Mouse (Mus musculus): ENCODE data around the gene Ficd. TPM values are rescaled to one million over a fixed set of nuclear protein-coding genes. Genes with fewer than 3 reads are reported as not detected.
"Not testable (repeated sequence)": the region's sequence is repeated elsewhere in the genome, so short reads cannot be mapped to it uniquely, and the experiment has no call there.

Gene Ficd
- polyA plus RNA-seq, 1 experiment from 2014 or later = 7.0 TPM

DNA sequence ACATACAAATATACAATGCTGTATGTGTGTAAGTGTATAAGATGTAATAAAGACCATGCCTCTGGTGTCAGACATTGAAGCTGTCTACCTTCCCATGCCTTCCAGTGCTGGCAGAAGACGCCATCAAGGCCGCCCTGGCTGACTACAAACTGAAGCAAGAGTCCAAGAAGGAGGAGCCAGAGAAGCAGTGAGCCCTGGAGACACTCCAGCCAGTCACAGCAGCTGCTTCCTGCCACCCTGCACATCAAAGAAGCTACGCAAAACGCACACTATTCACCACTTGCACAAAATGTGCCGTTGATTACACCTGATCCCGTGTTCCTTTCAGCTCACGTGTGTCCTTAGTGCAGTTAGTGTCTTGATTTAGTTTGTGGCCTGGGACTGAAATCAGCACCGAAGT lies 42.1 kb downstream of the Ficd start:
- DNase-seq (ENCODE audit: low spot score) = not testable (repeated sequence)

DNA sequence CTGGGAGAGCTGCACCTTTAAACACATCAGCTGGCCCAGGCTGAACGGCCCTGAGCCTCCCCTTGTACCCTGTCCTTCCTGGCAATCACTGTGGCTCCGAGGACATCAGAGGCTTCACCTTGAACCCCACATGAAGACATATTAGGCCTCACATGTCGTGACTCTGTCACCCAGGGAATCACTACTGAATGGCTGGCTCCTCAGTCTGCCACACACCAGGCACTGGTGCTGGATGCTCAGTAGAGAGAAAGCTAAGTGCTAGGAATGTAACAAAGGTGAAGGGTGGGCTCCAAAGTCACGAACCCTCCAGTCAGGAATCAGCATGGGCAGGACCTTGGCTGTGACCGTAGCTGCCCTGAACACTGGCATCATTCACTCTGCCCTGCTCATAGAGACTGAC lies 44.0 kb downstream of the Ficd start:
- H3K4me3 ChIP-seq (replicated peaks; ENCODE audit: low read length) = no peak overlapping the region
- DNase-seq (ENCODE audit: low spot score) (no peak), ATAC-seq (ENCODE audit: low FRiP score) (no peak)
- no peaks in the 10 kb centered on the region; the same call in 1 of the 2 replicates for H3K27me3 ChIP-seq (ENCODE audit: control insufficient read depth, insufficient read depth, low read length)
- no peak overlapping the region for H3K4me2 ChIP-seq (replicated peaks)
- H3K36me3 ChIP-seq (replicated peaks; ENCODE audit: control insufficient read depth, insufficient read depth) = peaks cover 38% of the 10 kb centered on the region
- WGBS = 72% methylated on average over 5 of the region's 5 CpGs
- no peak overlapping the region for H3K9ac ChIP-seq
- H3K9me3 ChIP-seq (ENCODE audit: control insufficient read depth, low read length) = no peaks in the 10 kb centered on the region
- no peaks in the 10 kb centered on the region for H3K4me1 ChIP-seq (replicated peaks; ENCODE audit: control insufficient read depth, insufficient read depth, low read length)
- no peak overlapping the region for H3K27ac ChIP-seq

More for the DNA sequence above, 42.1 kb downstream of the Ficd start:
- H3K36me3 ChIP-seq (replicated peaks; ENCODE audit: control insufficient read depth, insufficient read depth) = peaks cover 40% of the 10 kb centered on the region
- WGBS = 93% methylated on average over 8 of the region's 8 CpGs
- not testable (repeated sequence) for ATAC-seq (ENCODE audit: low FRiP score); H3K9ac ChIP-seq; H3K4me3 ChIP-seq (replicated peaks; ENCODE audit: low read length); H3K9me3 ChIP-seq (ENCODE audit: control insufficient read depth, low read length); H3K27ac ChIP-seq; H3K27me3 ChIP-seq (ENCODE audit: control insufficient read depth, insufficient read depth, low read length); H3K4me2 ChIP-seq (replicated peaks); H3K4me1 ChIP-seq (replicated peaks; ENCODE audit: control insufficient read depth, insufficient read depth, low read length)

DNA sequence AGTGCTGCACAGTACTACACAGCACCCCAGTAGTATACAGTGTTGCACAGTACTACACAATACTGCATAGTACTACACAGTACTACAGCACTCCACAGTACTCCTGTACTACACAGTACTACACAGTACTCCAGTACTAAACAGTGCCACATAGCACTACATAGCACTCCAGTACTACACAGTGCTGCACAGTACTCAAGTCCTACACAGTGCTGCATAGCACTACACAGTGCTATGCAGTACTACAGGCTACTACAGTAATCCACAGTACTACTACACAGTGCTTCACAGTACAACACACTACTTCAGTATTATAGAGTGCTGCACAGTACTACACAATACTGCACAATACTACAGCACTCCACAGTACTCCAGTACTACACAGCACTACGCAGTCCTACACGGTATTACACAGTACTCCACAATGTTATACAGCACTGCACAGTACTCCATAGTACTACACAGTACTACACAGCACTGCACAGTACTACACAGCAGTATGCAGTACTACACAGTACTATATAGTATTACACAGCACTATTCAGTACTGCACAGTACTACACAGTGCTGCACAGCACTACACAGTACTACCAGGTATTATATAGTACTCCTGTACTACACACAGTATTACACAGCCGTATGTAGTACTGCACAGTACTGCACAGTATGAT lies 44.6 kb downstream of the Ficd start:
- H3K9me3 ChIP-seq (ENCODE audit: control insufficient read depth, low read length) = no peaks in the 10 kb centered on the region
- 0 out of 2 replicates have a peak, but pooled peaks have one; percentile 27 for ATAC-seq (ENCODE audit: low FRiP score)
- no peaks in the 10 kb centered on the region; the same call in 1 of the 2 replicates for H3K27me3 ChIP-seq (ENCODE audit: control insufficient read depth, insufficient read depth, low read length)
- peaks cover 32% of the 10 kb centered on the region for H3K36me3 ChIP-seq (replicated peaks; ENCODE audit: control insufficient read depth, insufficient read depth)
- H3K4me1 ChIP-seq (replicated peaks; ENCODE audit: control insufficient read depth, insufficient read depth, low read length) = no peaks in the 10 kb centered on the region
- no peak overlapping the region for H3K9ac ChIP-seq
- no peak for DNase-seq (ENCODE audit: low spot score)
- WGBS = 96% methylated on average over 3 of the region's 3 CpGs
- H3K27ac ChIP-seq = no peak overlapping the region
- H3K4me2 ChIP-seq (replicated peaks) = no peak overlapping the region
- no peak overlapping the region for H3K4me3 ChIP-seq (replicated peaks; ENCODE audit: low read length)

DNA sequence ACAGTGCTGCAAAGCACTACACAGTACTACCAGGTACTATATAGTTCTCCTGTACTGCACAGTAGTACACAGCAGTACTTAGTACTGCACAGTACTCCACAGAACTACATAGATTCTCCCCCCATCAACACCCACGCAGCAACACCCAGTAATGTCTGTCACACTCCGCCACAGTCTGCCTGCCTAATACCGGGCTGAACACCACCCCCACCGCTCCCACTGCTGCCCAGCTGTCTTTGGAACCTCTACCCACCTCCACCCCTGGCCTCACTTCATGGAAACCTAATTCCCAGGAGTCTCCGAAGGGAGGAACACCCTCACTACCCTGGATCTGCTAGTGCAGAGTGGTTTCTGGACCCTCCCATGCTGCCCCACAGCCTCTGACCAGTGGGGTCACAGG lies 45.2 kb downstream of the Ficd start:
- WGBS = 90% methylated on average over 5 of the region's 5 CpGs
- Histone ChIP-seq H3K4me2 (replicated peaks) (no peak overlapping the region), H3K27me3 (ENCODE audit: control insufficient read depth, insufficient read depth, low read length) (no peaks in the 10 kb centered on the region; the same call in 1 of the 2 replicates), H3K9ac (no peak overlapping the region), H3K36me3 (replicated peaks; ENCODE audit: control insufficient read depth, insufficient read depth) (peaks cover 27% of the 10 kb centered on the region), H3K27ac (no peak overlapping the region), H3K4me3 (replicated peaks; ENCODE audit: low read length) (no peak overlapping the region), H3K9me3 (ENCODE audit: control insufficient read depth, low read length) (no peaks in the 10 kb centered on the region), H3K4me1 (replicated peaks; ENCODE audit: control insufficient read depth, insufficient read depth, low read length) (no peaks in the 10 kb centered on the region)
- ATAC-seq (ENCODE audit: low FRiP score) = no peak
- no peak for DNase-seq (ENCODE audit: low spot score)

DNA sequence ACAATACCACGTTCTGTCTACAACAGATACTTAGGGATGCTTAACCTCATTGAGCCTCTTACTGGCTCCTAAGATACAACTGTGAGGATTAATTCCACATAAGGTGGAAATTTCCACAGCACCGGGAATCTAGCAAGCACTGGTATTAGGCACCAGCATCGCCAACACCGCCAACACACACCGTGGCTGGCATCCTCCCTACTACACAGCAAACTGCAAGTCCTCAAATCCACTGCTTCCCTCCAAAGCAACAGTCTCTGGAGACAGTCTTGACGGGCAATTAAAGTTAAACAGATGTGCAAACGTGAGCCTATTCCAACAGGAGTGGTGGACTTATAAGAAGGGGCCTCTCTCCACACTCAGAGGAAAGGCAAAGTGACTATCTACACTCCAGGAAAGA lies 45.7 kb downstream of the Ficd start:
- WGBS = 86% methylated on average over 7 of the region's 7 CpGs
- Histone ChIP-seq H3K4me2 (replicated peaks) (no peak overlapping the region), H3K27me3 (ENCODE audit: control insufficient read depth, insufficient read depth, low read length) (no peaks in the 10 kb centered on the region; the same call in 1 of the 2 replicates), H3K4me3 (replicated peaks; ENCODE audit: low read length) (no peak overlapping the region), H3K9me3 (ENCODE audit: control insufficient read depth, low read length) (no peaks in the 10 kb centered on the region), H3K36me3 (replicated peaks; ENCODE audit: control insufficient read depth, insufficient read depth) (peaks cover 22% of the 10 kb centered on the region), H3K4me1 (replicated peaks; ENCODE audit: control insufficient read depth, insufficient read depth, low read length) (no peaks in the 10 kb centered on the region), H3K9ac (no peak overlapping the region), H3K27ac (no peak overlapping the region)
- ATAC-seq (ENCODE audit: low FRiP score) (no peak), DNase-seq (ENCODE audit: low spot score) (no peak)

DNA sequence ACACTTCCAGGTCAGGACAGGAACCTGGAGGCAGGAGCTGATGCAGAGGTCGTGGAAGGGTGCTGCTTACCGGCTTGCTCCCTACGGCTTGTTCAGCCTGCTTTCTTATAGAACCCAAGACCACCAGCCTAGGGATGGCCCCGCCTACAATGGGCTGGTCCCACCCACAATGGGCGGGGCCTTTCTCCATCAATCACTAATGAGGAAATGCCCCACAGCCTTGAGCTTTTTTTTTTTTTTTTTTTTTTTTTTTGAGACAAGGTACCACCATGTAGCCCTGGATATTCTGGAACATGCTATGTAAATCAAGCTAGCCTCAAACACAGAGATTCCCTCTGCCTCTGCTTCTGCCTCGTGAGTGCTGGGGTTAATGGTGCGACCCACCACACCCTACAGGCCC lies 46.3 kb downstream of the Ficd start:
- Histone ChIP-seq H3K36me3 (replicated peaks; ENCODE audit: control insufficient read depth, insufficient read depth) (peaks cover 16% of the 10 kb centered on the region), H3K4me2 (replicated peaks) (no peak overlapping the region), H3K27ac (no peak overlapping the region), H3K9ac (no peak overlapping the region), H3K9me3 (ENCODE audit: control insufficient read depth, low read length) (no peaks in the 10 kb centered on the region), H3K4me1 (replicated peaks; ENCODE audit: control insufficient read depth, insufficient read depth, low read length) (no peaks in the 10 kb centered on the region), H3K4me3 (replicated peaks; ENCODE audit: low read length) (no peak overlapping the region), H3K27me3 (ENCODE audit: control insufficient read depth, insufficient read depth, low read length) (no peaks in the 10 kb centered on the region; the same call in 1 of the 2 replicates)
- 81% methylated on average over 7 of the region's 7 CpGs for whole genome bisulfite sequencing
- ATAC-seq (ENCODE audit: low FRiP score) = no peak
- no peak for DNase-seq (ENCODE audit: low spot score)

DNA sequence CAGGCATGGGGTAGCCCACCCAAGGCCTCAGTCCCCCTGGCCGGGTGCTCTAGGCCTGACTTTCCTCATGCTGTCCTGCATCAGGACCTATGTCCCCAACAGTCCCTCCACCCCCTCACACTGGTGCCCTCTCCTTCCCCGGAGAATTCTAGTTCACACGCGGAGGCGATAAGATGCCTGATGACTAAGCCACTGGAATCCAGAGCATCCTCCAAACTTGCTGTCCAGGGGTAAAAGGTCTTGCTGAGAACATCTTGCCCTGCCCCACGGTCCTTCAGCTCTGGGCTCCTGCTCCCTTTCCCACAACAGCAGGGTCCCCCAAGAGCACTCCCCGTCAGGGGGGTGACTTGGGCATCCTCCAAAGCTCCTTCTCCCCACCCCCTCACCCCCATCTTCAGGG lies 47.0 kb downstream of the Ficd start:
- Histone ChIP-seq H3K9ac (no peak overlapping the region), H3K9me3 (ENCODE audit: control insufficient read depth, low read length) (no peaks in the 10 kb centered on the region), H3K4me2 (replicated peaks) (no peak overlapping the region), H3K27ac (no peak overlapping the region), H3K4me3 (replicated peaks; ENCODE audit: low read length) (no peak overlapping the region), H3K36me3 (replicated peaks; ENCODE audit: control insufficient read depth, insufficient read depth) (peaks cover 10% of the 10 kb centered on the region), H3K4me1 (replicated peaks; ENCODE audit: control insufficient read depth, insufficient read depth, low read length) (no peaks in the 10 kb centered on the region), H3K27me3 (ENCODE audit: control insufficient read depth, insufficient read depth, low read length) (no peaks in the 10 kb centered on the region; the same call in 1 of the 2 replicates)
- ATAC-seq (ENCODE audit: low FRiP score) = no peak
- WGBS = 91% methylated on average over 7 of the region's 7 CpGs
- DNase-seq (ENCODE audit: low spot score) = no peak

DNA sequence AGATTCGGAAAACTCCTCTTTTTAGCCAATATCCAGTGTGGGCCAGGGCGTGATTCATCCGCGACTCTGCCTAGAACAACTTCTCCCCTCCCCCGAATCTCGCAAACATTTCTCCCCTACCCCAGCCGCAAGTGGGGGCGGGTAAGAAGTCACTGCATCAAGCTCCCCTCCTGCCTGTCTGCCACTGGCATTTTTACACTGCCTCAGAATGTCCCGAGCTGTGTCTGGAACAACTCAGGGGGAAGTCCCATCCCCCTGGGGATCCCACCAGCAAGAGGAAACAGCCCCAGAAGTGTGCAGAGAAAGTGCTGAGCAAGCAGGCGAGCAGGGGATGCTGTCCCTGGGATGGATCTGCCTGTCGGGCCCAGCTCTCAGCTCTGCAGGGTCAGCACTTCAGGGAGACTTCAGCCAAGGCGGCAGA lies 48.0 kb downstream of the Ficd start:
- no peak overlapping the region for H3K4me3 ChIP-seq (replicated peaks; ENCODE audit: low read length)
- no peak overlapping the region for H3K27ac ChIP-seq
- peaks cover 3% of the 10 kb centered on the region for H3K36me3 ChIP-seq (replicated peaks; ENCODE audit: control insufficient read depth, insufficient read depth)
- ATAC-seq (ENCODE audit: low FRiP score) (no peak), DNase-seq (ENCODE audit: low spot score) (no peak)
- no peak overlapping the region for H3K9ac ChIP-seq
- H3K27me3 ChIP-seq (ENCODE audit: control insufficient read depth, insufficient read depth, low read length) = no peaks in the 10 kb centered on the region; the same call in 1 of the 2 replicates
- no peaks in the 10 kb centered on the region for H3K4me1 ChIP-seq (replicated peaks; ENCODE audit: control insufficient read depth, insufficient read depth, low read length)
- 18% methylated on average over 12 of the region's 12 CpGs for WGBS
- H3K9me3 ChIP-seq (ENCODE audit: control insufficient read depth, low read length) = no peaks in the 10 kb centered on the region
- no peak overlapping the region for H3K4me2 ChIP-seq (replicated peaks)

DNA sequence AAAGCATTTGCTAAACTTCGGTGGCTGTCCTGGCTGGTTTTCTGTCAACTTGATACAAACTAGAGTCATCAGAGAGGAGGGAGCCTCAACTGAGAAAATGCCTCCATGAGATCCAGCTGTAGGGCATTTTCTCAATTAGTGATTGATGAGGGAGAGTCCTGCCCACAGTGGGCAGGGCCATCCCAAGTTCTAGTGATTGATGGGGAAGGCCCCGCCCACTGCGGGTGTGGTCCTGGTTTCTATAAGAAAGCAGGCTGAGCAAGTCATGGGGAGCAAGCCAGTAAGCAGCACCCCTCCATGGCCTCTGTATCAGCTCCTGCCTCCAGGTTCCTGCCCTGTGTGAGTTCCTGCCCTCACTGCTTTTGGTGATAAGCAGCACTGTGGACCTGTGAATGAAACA lies 48.5 kb downstream of the Ficd start:
- DNase-seq (ENCODE audit: low spot score); H3K4me1 ChIP-seq (replicated peaks; ENCODE audit: control insufficient read depth, insufficient read depth, low read length); H3K27ac ChIP-seq; H3K27me3 ChIP-seq (ENCODE audit: control insufficient read depth, insufficient read depth, low read length); H3K9ac ChIP-seq; ATAC-seq (ENCODE audit: low FRiP score); H3K36me3 ChIP-seq (replicated peaks; ENCODE audit: control insufficient read depth, insufficient read depth); H3K4me2 ChIP-seq (replicated peaks); H3K4me3 ChIP-seq (replicated peaks; ENCODE audit: low read length); H3K9me3 ChIP-seq (ENCODE audit: control insufficient read depth, low read length): not testable (repeated sequence)
- WGBS = 37% methylated on average over 3 of the region's 3 CpGs

DNA sequence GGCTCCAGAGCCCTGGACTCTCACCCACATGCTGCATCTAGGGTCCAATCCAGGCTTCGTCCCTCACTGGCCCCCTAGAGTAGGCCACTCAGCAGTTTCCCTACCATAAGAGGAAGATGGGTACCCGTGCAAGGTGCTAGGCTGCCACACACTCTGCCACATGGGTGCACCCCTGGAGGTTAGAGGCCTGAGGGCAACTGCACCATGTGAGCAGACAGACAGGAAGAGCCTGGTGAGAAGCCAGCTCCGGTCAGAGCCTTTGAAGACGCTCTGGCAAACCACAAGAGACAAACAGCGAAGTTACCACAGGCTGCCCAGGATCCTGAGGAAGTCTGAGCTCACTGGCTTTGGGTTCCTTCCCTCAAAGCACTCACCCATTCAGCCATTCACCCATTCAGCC lies 51.4 kb downstream of the Ficd start:
- no peak overlapping the region for H3K9ac ChIP-seq
- H3K4me2 ChIP-seq (replicated peaks) = no peak overlapping the region
- H3K27me3 ChIP-seq (ENCODE audit: control insufficient read depth, insufficient read depth, low read length) = no peaks in the 10 kb centered on the region; the same call in 1 of the 2 replicates
- no peaks in the 10 kb centered on the region for H3K36me3 ChIP-seq (replicated peaks; ENCODE audit: control insufficient read depth, insufficient read depth)
- 77% methylated on average over 5 of the region's 5 CpGs for WGBS
- ATAC-seq (ENCODE audit: low FRiP score) = no peak
- no peak overlapping the region for H3K4me3 ChIP-seq (replicated peaks; ENCODE audit: low read length)
- no peaks in the 10 kb centered on the region for H3K4me1 ChIP-seq (replicated peaks; ENCODE audit: control insufficient read depth, insufficient read depth, low read length)
- no peak overlapping the region for H3K27ac ChIP-seq
- no peaks in the 10 kb centered on the region for H3K9me3 ChIP-seq (ENCODE audit: control insufficient read depth, low read length)
- DNase-seq (ENCODE audit: low spot score) = no peak

Measured in hindbrain, embryonic 14.5 days (tissue).